Mouse (Mus musculus) ES-Bruce4 (cell line): ENCODE data around the gene Fam114a1.

Experiments
- CTCF ChIP-seq: IDR thresholded peaks from one replicate; pipeline ENCODE4 v1.8.1; 2011; ENCODE audit warnings: low read depth, low read length
- POLR2A ChIP-seq: IDR thresholded peaks from one replicate; pipeline ENCODE4 v1.8.1; 2011; ENCODE audit warnings: low read length; ENCODE audit not compliant: insufficient read depth

DNA sequence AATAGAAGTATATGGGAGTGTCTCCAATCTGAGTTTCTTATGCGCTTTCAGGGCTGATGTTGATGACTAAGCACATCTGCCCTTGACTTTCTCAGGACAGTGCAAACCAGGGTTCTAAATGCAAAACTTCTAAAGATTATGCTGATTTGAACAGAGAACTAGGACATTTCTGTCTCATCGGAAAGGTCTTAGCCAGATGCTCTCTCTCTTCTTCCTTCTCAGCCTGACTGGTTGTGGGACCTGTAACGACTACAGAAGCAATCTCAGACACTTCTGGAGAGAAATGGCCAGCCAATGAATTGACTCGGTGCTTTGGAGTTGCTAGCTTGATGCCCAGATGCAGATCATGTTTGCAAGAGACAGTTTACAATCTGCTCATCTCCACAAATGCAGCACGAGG, 80.0 kb downstream of the Fam114a1 start:
- TF ChIP-seq POLR2A (no peak), CTCF (no peak)
